Mouse (Mus musculus): ENCODE results near the gene Spryd7. TPM values are rescaled to one million over a fixed set of nuclear protein-coding genes. Genes with fewer than 3 reads are reported as not detected.

The Spryd7 gene
- 157 TPM for polyA plus RNA-seq (2014; fragmentation: Illumina TruSeq; extraction: RNeasy Lipid Tissue Mini Kit (QIAGEN cat#74804); ENCODE audit: low replicate concordance)

DNA sequence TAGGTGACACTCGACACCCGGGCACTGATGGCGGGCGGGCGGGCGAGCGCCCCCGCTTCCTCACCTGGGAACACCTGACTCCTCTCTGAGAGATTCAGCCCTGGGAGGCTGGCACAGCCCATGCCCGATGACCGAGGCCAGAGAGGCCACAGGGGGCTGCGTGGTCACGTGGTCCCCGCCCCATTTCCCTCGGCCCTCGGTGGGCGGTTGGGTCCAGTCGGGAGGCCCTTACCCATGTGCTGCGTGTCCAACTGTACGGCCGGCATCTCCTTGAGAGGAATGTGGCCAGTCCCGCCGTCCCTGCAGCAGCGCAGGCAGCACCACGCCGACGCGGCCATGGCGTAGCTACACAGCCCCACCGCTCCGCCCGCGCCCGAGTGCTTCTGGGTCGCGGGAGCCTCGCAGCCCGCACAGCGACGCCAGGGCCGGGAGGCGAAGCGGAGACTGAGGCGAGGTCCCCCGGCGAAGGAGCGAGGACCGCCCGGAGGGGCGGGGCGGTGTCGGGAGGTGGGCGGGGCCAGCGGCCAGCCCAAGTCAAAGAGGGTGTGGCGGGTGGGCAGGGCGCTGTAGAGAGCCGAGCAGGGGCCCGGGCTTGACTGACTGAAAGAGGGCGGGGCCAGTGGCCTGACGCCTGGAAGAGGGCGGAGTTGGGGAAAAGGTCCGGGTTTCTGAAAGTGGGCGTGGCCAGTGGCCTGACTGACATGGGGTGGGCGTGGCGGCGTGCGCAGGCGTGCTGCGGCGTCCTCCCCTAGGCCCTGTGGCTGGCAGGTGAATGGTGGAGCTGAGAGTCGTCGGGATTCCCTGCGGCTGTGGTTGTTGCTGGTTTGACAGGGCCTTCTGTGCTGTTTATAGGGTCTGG is at the start of gene Spryd7:
TSS of gene Spryd7 (minus strand) at position 598 of the 859 bp plus-strand sequence.

GRCm38 (mm10) chr14:61597968-61598367 is 41.3 kb upstream of the Spryd7 start, which contains the start of gene Trim13:
TSS of gene Trim13 (plus strand) at chr14:61598247.

Other genes with a start within 250 kb of the Spryd7 start
- 2.1 TPM for gene Arl11, start 247.1 kb downstream of the Spryd7 start, polyA plus RNA-seq (2014; fragmentation: Illumina TruSeq; extraction: RNeasy Lipid Tissue Mini Kit (QIAGEN cat#74804); ENCODE audit: low replicate concordance)
- gene Ebpl, start 196.4 kb downstream of the Spryd7 start, polyA plus RNA-seq (2014; fragmentation: Illumina TruSeq; extraction: RNeasy Lipid Tissue Mini Kit (QIAGEN cat#74804); ENCODE audit: low replicate concordance), result 3.6 TPM
- 71.1 TPM for gene Kpna3, start 117.0 kb downstream of the Spryd7 start, polyA plus RNA-seq (2014; fragmentation: Illumina TruSeq; extraction: RNeasy Lipid Tissue Mini Kit (QIAGEN cat#74804); ENCODE audit: low replicate concordance)
- gene Trim13, start 41.4 kb upstream of the Spryd7 start, polyA plus RNA-seq (2014; fragmentation: Illumina TruSeq; extraction: RNeasy Lipid Tissue Mini Kit (QIAGEN cat#74804); ENCODE audit: low replicate concordance), result 17.6 TPM
- 0.30 TPM for gene Kcnrg, start 50.6 kb upstream of the Spryd7 start, polyA plus RNA-seq (2014; fragmentation: Illumina TruSeq; extraction: RNeasy Lipid Tissue Mini Kit (QIAGEN cat#74804); ENCODE audit: low replicate concordance)